Mouse (Mus musculus) limb, embryonic 12.5 days (tissue): ENCODE results near the gene Gm45140. TPM values are rescaled to one million over a fixed set of nuclear protein-coding genes. Genes with fewer than 3 reads are reported as not detected.
A peak's percentile ranks its signal among the peaks of the same experiment; 100 is the strongest.

ENCODE experiments used
- ATAC-seq: fragments of 200-750 bp; cut with Nextera tagmentation; 2 replicates; pipeline ENCODE4 v1.8.0; 2017; ENCODE audit warnings: low read depth, moderate TSS enrichment; ENCODE audit not compliant: insufficient number of reproducible peaks, insufficient read depth, low FRiP score, low TSS enrichment
- H3K27ac ChIP-seq: fragments of 300-500 bp; sonication (generic); 2 replicates; pipeline ENCODE4 v1.5.1; 2016; ENCODE audit warnings: mild to moderate bottlenecking, moderate library complexity
- H3K27me3 ChIP-seq: fragments of 300-500 bp; sonication (generic); 2 replicates; pipeline ENCODE4 v1.6.1; 2016; ENCODE audit warnings: mild to moderate bottlenecking, moderate library complexity
- H3K36me3 ChIP-seq: fragments of 300-500 bp; sonication (generic); 2 replicates; pipeline ENCODE4 v1.6.1; 2016; ENCODE audit warnings: mild to moderate bottlenecking, moderate library complexity
- H3K4me1 ChIP-seq: fragments of 300-500 bp; sonication (generic); replicated peaks from 2 replicates; pipeline ENCODE4 v1.6.1; 2016
- H3K4me2 ChIP-seq: fragments of 300-500 bp; sonication (generic); 2 replicates; pipeline ENCODE4 v1.6.1; 2016; ENCODE audit warnings: mild to moderate bottlenecking, moderate library complexity
- H3K4me3 ChIP-seq: fragments of 300-500 bp; sonication (generic); replicated peaks from 2 replicates; pipeline ENCODE4 v1.5.1; 2016; ENCODE audit warnings: mild to moderate bottlenecking
- H3K9ac ChIP-seq: fragments of 300-500 bp; sonication (generic); replicated peaks from 2 replicates; pipeline ENCODE4 v1.6.1; 2016; ENCODE audit warnings: mild to moderate bottlenecking, moderate library complexity
- H3K9me3 ChIP-seq: fragments of 300-500 bp; sonication (generic); 2 replicates; pipeline ENCODE4 v1.6.1; 2016; ENCODE audit warnings: mild to moderate bottlenecking, moderate library complexity
- WGBS: fragments of 180-500 bp; shearing (Covaris S2); methylation state at CpG from one replicate; pipeline ENCODE4 v1.1.7; 2016; 5-methylcytosine and 5-hydroxymethylcytosine counted together
- polyA plus RNA-seq: library from polyadenylated mRNA; unstranded; fragments of >200 nt; fragmentation: Nextera tagmentation; extraction: Ambion mirVana; gene quantifications from 2 replicates; pipeline ENCODE4 v1.2.1, GENCODE M21; 2016

Gm45140 gene
- polyA plus RNA-seq, 1 experiment from 2014 or later: 4.6 TPM

DNA sequence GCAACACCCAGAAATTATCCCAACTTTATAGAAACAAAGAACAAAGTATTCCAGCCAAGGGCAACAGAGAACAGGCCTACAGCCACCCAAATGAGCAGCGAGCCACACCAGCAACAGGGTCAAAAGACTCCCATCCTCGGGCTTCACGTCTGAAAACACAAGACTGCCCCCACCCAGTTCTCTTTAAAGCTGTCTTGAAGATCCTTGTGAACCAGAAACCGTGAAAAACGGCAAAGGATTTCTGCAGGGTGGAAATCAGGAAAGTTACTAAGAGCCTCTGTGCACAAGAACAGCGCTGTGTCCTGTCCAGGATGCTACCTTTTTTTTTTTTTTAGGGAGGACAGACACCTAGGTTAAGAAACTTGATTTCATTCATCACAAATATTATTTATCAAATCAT is 25.3 kb downstream of the Gm45140 start:
- 46% methylated on average over 6 of the region's 6 CpGs for WGBS
- Histone ChIP-seq H3K4me3 (peak overlapping the region; percentile 73), H3K27me3 (no peaks in the 10 kb centered on the region), H3K4me2 (peak overlapping the region; percentile 93), H3K9ac (0 out of 2 replicates have a peak overlapping the region, but pooled peaks have one; percentile 8), H3K27ac (no peak overlapping the region), H3K9me3 (no peaks in the 10 kb centered on the region), H3K36me3 (peaks cover 22% of the 10 kb centered on the region), H3K4me1 (peaks cover 8% of the 10 kb centered on the region; the same call in 1 of the 2 replicates)
- no peak for ATAC-seq

DNA sequence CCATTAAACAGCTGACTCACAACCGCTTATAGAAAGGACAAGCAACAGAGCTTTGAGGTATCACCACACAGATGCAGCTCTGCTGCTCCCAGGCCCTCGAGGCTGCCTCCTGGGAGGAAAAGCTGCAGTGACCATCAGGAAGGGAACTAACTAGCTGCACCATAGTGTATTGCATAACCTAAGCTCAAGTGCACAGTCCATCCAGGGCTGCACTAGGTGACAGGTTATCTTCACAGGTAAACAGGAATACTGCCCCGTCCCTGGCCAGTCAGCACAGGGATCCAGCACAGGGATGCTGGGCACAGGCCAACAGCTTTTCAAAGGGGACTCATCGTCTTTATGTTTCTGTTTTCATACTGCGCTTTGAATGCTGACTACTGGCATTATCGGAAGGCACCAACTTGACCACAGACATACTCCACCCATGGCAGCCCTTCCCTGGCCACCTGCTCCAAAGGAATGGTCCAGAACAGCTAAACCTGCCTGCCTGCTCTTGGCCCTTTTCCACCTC is 25.9 kb downstream of the Gm45140 start:
- 87% methylated on average over 6 of the region's 6 CpGs for WGBS
- H3K36me3 ChIP-seq: peaks cover 17% of the 10 kb centered on the region
- 0 out of 2 replicates have a peak overlapping the region, but pooled peaks have one; percentile 93 for H3K4me2 ChIP-seq
- no peaks in the 10 kb centered on the region for H3K27me3 ChIP-seq
- ATAC-seq: no peak
- no peaks in the 10 kb centered on the region for H3K9me3 ChIP-seq
- H3K4me1 ChIP-seq: peaks cover 8% of the 10 kb centered on the region; the same call in 1 of the 2 replicates
- H3K9ac ChIP-seq: no peak overlapping the region
- H3K27ac ChIP-seq: no peak overlapping the region
- H3K4me3 ChIP-seq: no peak overlapping the region

GRCm38 (mm10) chr6:87809144-87809543 is 26.5 kb downstream of the Gm45140 start:
- no peak overlapping the region for H3K9ac ChIP-seq
- ATAC-seq: no peak
- H3K4me1 ChIP-seq: peaks cover 8% of the 10 kb centered on the region; the same call in 1 of the 2 replicates
- H3K36me3 ChIP-seq: peaks cover 18% of the 10 kb centered on the region
- H3K4me2 ChIP-seq: no peak overlapping the region
- H3K27me3 ChIP-seq: no peaks in the 10 kb centered on the region
- H3K27ac ChIP-seq: no peak overlapping the region
- no peaks in the 10 kb centered on the region for H3K9me3 ChIP-seq
- WGBS: 97% methylated on average over 2 of the region's 2 CpGs
- H3K4me3 ChIP-seq: no peak overlapping the region

DNA sequence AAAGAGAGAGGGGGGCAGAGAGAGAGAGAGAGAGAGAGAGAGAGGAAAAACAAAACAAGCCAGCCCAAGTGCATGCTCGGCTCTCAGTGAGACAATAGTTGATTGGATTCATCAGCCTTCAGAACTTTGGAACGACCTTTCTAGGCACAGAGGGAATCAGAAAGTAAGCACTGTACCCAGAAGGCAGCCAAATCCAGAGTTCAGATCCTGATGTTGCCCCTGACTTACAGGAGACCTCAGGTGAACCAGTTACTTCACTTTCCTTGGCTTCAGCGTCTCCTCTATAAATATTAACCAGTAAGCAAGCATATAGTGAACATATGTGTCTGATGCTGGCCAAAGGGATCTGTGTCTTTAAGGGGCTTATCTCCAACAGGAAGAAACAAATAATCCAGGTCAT is 27.1 kb downstream of the Gm45140 start:
- H3K36me3 ChIP-seq: peaks cover 14% of the 10 kb centered on the region
- no peak for ATAC-seq

GRCm38 (mm10) chr6:87807735-87808440 is 27.7 kb downstream of the Gm45140 start:
- H3K4me3 ChIP-seq: no peak overlapping the region
- no peak for ATAC-seq
- peaks cover 8% of the 10 kb centered on the region; the same call in 1 of the 2 replicates for H3K36me3 ChIP-seq
- H3K9me3 ChIP-seq: no peaks in the 10 kb centered on the region
- no peaks in the 10 kb centered on the region for H3K27me3 ChIP-seq
- WGBS: 89% methylated on average over 4 of the region's 4 CpGs
- H3K4me1 ChIP-seq: peaks cover 8% of the 10 kb centered on the region; the same call in 1 of the 2 replicates
- H3K9ac ChIP-seq: no peak overlapping the region
- H3K4me2 ChIP-seq: no peak overlapping the region
- H3K27ac ChIP-seq: no peak overlapping the region

More for the DNA sequence above, 27.1 kb downstream of the Gm45140 start:
- Histone ChIP-seq H3K27ac (no peak overlapping the region), H3K27me3 (no peaks in the 10 kb centered on the region), H3K4me2 (no peak overlapping the region), H3K9ac (no peak overlapping the region), H3K4me3 (no peak overlapping the region), H3K4me1 (peaks cover 8% of the 10 kb centered on the region; the same call in 1 of the 2 replicates), H3K9me3 (no peaks in the 10 kb centered on the region)
- 84% methylated on average over 3 of the region's 3 CpGs for WGBS

DNA sequence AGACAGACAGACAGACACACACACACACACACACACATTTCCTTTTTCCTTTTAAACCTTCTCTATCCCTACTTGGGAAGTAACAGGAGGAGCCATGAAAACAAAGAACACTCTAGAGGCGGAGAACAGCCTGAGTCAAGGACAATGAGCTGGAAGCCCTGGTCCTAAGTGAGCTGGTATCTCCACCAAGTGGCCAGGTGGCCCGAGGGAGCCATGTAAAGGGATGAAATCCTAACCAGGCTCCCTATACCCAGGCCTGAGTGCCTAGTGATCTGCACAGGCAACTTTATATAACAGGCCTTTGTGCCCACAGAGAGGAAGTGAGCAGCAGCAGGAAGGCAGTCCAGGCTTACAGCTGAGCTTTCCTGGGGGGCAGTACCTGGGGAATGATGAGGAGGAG is 28.7 kb downstream of the Gm45140 start:
- no peak for ATAC-seq
- no peaks in the 10 kb centered on the region for H3K9me3 ChIP-seq
- no peak overlapping the region for H3K9ac ChIP-seq
- no peak overlapping the region for H3K4me3 ChIP-seq
- no peaks in the 10 kb centered on the region for H3K4me1 ChIP-seq
- no peak overlapping the region for H3K4me2 ChIP-seq
- H3K27ac ChIP-seq: no peak overlapping the region; the same call in 1 of the 2 replicates
- WGBS: 72% methylated on average over 2 of the region's 2 CpGs
- H3K36me3 ChIP-seq: peaks cover 8% of the 10 kb centered on the region; the same call in 1 of the 2 replicates
- H3K27me3 ChIP-seq: no peaks in the 10 kb centered on the region

GRCm38 (mm10) chr6:87806028-87806427 is 29.6 kb downstream of the Gm45140 start:
- no peak overlapping the region for H3K27ac ChIP-seq
- no peak overlapping the region for H3K4me2 ChIP-seq
- no peak overlapping the region for H3K4me3 ChIP-seq
- no peaks in the 10 kb centered on the region for H3K4me1 ChIP-seq
- H3K9ac ChIP-seq: no peak overlapping the region
- H3K36me3 ChIP-seq: peaks cover 8% of the 10 kb centered on the region; the same call in 1 of the 2 replicates
- WGBS: 82% methylated on average over 2 of the region's 2 CpGs
- ATAC-seq: no peak
- no peaks in the 10 kb centered on the region for H3K9me3 ChIP-seq
- no peaks in the 10 kb centered on the region for H3K27me3 ChIP-seq

GRCm38 (mm10) chr6:87805448-87805847 is 30.1 kb downstream of the Gm45140 start:
- Histone ChIP-seq H3K27me3 (no peaks in the 10 kb centered on the region), H3K27ac (no peak overlapping the region), H3K4me2 (no peak overlapping the region), H3K36me3 (peaks cover 8% of the 10 kb centered on the region; the same call in 1 of the 2 replicates), H3K9me3 (no peaks in the 10 kb centered on the region), H3K4me3 (no peak overlapping the region), H3K9ac (no peak overlapping the region), H3K4me1 (no peaks in the 10 kb centered on the region)
- WGBS: 93% methylated on average over 7 of the region's 7 CpGs
- no peak for ATAC-seq

DNA sequence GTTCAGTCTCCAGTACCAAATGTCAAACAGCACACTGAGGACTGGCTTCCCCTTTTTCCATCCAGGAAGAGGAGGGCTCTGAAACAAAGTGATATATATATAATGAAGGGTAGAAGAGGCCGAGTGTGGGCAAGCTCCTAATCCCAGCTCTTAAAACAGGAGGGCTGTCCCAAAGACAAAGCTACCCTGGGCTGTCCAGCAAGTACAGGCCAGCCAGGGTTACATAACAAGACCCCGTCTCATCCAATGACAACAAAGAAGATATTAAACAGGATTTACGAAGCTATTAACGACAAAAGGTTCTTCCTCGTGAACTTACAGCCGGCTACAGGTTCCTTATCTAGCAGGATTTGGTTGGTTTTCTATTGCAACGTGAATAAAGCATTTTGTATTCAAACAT is 30.7 kb downstream of the Gm45140 start:
- no peak overlapping the region for H3K9ac ChIP-seq
- H3K27ac ChIP-seq: no peak overlapping the region
- no peaks in the 10 kb centered on the region for H3K27me3 ChIP-seq
- H3K4me2 ChIP-seq: no peak overlapping the region
- peaks cover 8% of the 10 kb centered on the region; the same call in 1 of the 2 replicates for H3K36me3 ChIP-seq
- no peak overlapping the region for H3K4me3 ChIP-seq
- H3K9me3 ChIP-seq: no peaks in the 10 kb centered on the region
- ATAC-seq: no peak
- H3K4me1 ChIP-seq: no peaks in the 10 kb centered on the region
- 74% methylated on average over 7 of the region's 7 CpGs for WGBS

GRCm38 (mm10) chr6:87804036-87804435 is 31.6 kb downstream of the Gm45140 start:
- Histone ChIP-seq H3K4me3 (no peak overlapping the region), H3K4me2 (no peak overlapping the region), H3K27me3 (no peaks in the 10 kb centered on the region), H3K9ac (no peak overlapping the region), H3K4me1 (no peaks in the 10 kb centered on the region), H3K27ac (no peak overlapping the region), H3K36me3 (peaks cover 8% of the 10 kb centered on the region; the same call in 1 of the 2 replicates), H3K9me3 (no peaks in the 10 kb centered on the region)
- WGBS: 88% methylated on average over 1 of the region's 1 CpGs
- no peak for ATAC-seq

DNA sequence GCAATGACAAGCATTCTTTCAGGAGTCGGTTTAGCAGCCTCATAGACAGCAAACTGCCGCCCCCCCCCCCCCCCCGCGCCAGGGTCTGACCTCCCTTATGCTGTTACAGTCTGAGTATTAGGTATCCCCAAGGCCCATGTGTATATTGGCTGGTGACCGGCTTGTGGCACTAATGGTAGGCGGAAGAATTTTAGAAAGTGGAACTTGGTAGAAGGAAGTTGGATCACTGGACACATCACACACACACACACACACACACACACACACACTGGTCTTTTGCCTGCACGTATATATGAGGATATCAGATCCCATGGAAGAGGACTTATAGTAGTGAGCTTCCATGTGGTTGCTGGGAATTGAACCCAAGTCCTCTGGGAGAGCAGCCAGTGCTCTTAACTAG is 33.1 kb downstream of the Gm45140 start:
- no peak overlapping the region for H3K27ac ChIP-seq
- no peaks in the 10 kb centered on the region for H3K9me3 ChIP-seq
- no peak overlapping the region for H3K4me2 ChIP-seq
- peaks cover 3% of the 10 kb centered on the region for H3K4me1 ChIP-seq
- 83% methylated on average over 7 of the region's 7 CpGs for WGBS
- H3K27me3 ChIP-seq: no peaks in the 10 kb centered on the region
- no peak overlapping the region for H3K4me3 ChIP-seq
- H3K36me3 ChIP-seq: peaks cover 8% of the 10 kb centered on the region; the same call in 1 of the 2 replicates
- H3K9ac ChIP-seq: no peak overlapping the region
- ATAC-seq: no peak
